Mouse (Mus musculus) neural tube, embryonic 10.5 days (tissue): Measurements from ENCODE around the gene Erf.

Source experiments
- DNase-seq: peaks from one replicate; pipeline ENCODE4 v3.0.0-alpha.2; 2017; ENCODE audit warnings: low spot score; ENCODE audit errors: extremely low spot score

Erf gene

GRCm38 (mm10) chr7:25250141-25250972, at the start of gene Erf:
Gene Erf (minus strand): TSS chr7:25250761.
- peak; percentile 98 for DNase-seq

- peak; percentile 90 for DNase-seq
Measured at GRCm38 (mm10) chr7:25297454-25298325, 47.1 kb upstream of the Erf start, which contains the start of gene Pafah1b3. Gene Pafah1b3 (minus strand): TSS chr7:25297986.

- DNase-seq = no peak
Measured at GRCm38 (mm10) chr7:25296945-25297453, 46.4 kb upstream of the Erf start.

- no peak for DNase-seq
Measured at GRCm38 (mm10) chr7:25294960-25295722, 44.6 kb upstream of the Erf start.

- no peak for DNase-seq
Measured at GRCm38 (mm10) chr7:25294495-25294894, 43.9 kb upstream of the Erf start.

- DNase-seq = no peak
Measured at GRCm38 (mm10) chr7:25293191-25293739, 42.7 kb upstream of the Erf start.

GRCm38 (mm10) chr7:25292107-25292506, 41.5 kb upstream of the Erf start:
- no peak for DNase-seq

- no peak for DNase-seq
Measured at GRCm38 (mm10) chr7:25290911-25291310, 40.4 kb upstream of the Erf start.

GRCm38 (mm10) chr7:25290463-25290862, 39.9 kb upstream of the Erf start:
- DNase-seq = no peak

- DNase-seq = no peak
Measured at GRCm38 (mm10) chr7:25289925-25290324, 39.4 kb upstream of the Erf start.

- no peak for DNase-seq
Measured at GRCm38 (mm10) chr7:25288721-25289120, 38.2 kb upstream of the Erf start.

- no peak for DNase-seq
Measured at GRCm38 (mm10) chr7:25288011-25288410, 37.5 kb upstream of the Erf start.

GRCm38 (mm10) chr7:25286989-25287388, 36.4 kb upstream of the Erf start:
- DNase-seq = no peak

GRCm38 (mm10) chr7:25285511-25286238, 35.1 kb upstream of the Erf start:
- DNase-seq = no peak

- DNase-seq = no peak
Measured at GRCm38 (mm10) chr7:25284766-25285165, 34.2 kb upstream of the Erf start.

- DNase-seq = no peak
Measured at GRCm38 (mm10) chr7:25284171-25284570, 33.6 kb upstream of the Erf start.

GRCm38 (mm10) chr7:25283637-25284036, 33.1 kb upstream of the Erf start:
- DNase-seq = no peak

- peak; percentile 72 for DNase-seq
Measured at GRCm38 (mm10) chr7:25282731-25283211, 32.2 kb upstream of the Erf start.

- peak; percentile 96 for DNase-seq
Measured at GRCm38 (mm10) chr7:25281734-25282601, 31.4 kb upstream of the Erf start.
